Mouse (Mus musculus) thymus, postnatal 36 days (tissue): Measurements from ENCODE around the gene Stx7.

Experiments
- DNase-seq, 2 experiments: peaks; one replicate each; pipeline ENCODE4 v3.0.0; 2022; ENCODE audit warnings: mixed read lengths in 2 of 2

The Stx7 gene

DNA sequence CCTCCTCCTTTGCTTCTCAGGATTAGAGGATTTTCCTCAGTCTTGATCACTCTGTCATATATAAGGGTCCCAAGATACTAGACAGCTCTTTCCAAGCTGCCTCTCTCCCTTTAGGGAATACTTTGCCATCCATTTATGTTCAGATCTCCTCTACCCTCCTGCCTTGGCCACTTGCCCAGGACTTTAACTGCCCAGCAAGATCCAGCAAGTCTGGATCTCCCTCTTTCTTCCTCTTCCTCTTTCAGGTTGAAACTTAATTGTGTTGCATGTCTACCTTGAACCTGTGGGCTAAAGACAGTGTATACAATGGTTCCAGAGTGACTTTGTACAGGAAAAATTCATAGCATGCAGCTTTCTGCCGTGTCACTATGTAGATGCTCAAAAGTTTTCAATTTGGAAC is 19.8 kb downstream of the Stx7 start:
- DNase-seq = no peak

DNA sequence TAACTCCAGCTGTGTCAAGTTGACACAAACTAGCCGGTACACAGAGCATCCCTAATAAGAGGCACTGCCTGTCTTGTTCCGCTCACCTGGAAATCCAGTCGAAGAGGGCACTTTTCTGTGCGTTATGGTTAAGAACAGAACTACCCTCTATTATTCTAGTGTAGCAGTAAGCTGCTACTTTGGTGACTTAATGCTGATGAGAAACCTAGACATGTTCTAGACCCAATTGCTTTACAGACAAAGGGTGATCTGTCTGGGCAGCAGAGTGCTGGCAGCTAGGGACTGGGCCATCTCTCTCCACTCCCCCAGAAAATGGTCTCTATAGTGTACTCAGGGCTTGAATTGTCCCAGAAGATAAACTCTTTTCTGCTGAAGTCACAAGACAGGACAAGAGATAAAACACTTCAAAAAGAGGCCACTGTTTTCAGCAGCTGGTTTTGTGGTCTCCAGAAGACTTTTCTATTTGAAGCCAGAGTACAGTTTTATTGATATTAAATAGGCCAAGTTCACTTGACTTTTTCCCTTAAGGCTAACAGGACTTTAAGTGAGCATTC is 22.9 kb downstream of the Stx7 start:
- no peak for DNase-seq

DNA sequence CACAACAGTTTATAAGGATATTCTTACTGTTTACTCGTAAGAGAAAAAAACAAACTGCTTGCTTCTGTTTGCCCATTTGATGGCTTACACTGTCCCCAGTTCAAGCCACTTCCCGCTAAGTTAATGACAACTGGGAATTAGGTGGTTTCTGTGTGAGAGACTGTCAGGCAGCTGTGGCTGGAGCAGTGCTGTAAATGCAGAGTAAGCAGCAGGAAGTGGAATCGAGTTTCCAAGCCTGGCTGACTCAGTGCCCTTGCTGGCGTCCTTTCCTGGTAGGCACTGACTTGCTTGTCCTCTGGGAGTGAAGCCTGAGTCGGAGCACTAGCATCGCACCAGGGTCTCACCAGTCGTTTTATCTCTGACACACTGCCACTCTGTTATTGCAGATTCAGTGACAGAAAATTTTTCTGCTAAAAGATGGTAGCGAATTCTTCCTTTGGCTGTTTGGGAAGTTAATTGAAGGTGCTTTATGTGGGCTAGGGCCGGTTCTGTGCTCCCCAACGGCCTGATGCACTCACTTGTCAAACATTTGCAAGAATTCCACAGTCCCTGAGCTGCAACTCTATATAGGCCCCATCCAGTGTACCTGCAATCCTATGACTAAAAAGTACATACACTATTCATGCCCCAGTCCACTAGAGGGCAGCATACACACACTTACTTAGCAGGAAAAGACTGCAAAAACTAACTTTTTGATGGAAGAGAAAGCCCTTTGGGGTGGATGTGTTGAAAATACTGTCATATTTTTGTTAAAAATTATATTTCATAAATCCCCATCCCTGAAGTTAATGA is 24.3 kb downstream of the Stx7 start:
- peak in 1 of 2 experiments; percentile 15 for DNase-seq

DNA sequence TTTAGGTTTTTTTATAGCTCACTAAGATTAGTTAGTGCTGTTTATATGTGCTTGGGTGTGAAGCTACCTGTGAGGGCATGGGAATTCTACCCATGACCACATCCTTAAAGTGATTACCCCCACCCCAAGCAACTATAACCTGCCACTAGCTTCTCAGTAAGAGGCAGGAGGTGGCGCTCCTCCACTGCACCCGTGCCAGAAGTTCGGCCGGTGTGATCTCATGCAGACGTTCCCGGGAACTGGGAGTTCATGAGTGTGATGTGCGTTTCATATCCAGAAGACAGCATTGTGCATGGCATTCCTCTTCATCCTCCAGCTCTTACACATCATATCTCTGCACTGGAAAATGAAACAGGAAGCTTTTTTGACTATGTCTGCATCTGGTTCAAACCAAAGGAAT is 41.3 kb downstream of the Stx7 start:
- no peak for DNase-seq

DNA sequence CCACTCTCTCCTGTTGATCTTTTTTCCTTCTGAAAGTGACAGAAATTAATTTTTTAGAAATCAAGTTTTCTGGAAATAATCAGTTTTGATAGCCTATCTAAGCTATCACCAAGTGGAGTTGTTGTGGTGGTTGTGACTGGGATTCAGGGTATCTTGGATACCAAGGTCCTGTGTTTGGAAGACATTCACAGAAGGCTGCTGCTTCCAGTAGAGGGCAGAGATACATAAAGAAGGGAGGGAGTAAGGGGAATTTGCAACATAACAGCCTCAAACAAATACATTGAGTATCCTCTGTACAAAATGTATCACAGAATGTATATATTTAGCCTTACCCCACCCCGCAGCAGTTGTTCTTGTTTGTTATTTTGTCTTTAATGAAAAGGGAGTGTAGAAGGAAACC is 42.9 kb downstream of the Stx7 start:
- no peak for DNase-seq

DNA sequence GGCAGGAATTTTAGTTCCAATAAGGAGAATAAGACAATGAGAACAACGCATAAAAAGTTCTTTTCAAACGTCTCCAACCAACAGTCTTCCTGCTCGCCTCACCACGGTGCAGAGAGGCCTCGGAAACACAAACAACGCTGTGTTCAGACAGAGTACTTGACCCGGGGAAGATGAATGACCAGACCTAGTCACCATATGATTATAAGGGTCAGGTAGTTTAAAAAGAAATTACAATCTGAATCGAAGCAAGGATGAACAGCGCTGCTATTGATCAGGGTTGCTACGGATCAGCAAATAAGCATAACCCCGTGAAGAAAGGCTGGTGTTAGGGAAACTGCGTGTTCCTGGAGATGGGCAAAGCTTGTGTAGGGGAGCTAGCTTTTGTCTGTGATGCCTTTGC is 50.2 kb downstream of the Stx7 start:
- DNase-seq = no peak

DNA sequence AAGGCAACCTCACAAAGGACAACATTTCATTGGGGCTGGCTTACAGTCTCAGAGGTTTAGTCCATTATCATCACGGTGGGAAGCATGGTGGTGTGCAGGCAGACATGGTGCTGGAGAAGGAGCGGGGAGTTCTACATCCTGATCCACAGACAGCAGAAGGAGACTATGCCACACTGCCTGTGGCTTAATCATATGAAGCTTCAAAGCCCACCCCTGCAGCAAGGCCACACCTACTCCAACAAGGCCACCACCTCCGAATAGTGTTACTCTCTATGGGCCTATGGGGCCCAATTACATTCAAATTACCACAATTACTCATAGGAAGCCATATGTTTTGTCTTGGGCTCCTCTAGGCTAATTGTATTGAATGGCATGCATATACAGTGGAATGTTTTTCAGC is 51.0 kb downstream of the Stx7 start:
- DNase-seq = no peak

DNA sequence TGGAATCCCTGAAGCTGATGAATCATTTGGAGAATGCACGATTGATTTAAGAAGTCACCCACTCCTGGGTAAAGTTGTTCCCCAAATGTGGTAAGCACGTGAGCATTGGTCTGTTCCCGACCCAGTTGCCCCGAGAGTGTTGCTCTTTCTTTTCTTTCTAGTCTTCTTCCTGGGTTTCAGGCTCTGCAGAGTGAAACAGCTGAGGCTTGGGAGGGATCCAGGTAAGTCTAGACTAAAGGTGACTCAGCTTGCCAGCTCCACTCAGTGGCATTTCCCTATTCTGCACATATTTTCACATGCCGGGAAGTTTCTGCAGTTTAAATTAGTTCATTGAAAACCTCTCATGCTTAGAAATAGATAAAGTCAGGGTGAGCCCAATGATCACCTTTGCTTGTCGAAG is 61.0 kb downstream of the Stx7 start:
- DNase-seq = no peak

DNA sequence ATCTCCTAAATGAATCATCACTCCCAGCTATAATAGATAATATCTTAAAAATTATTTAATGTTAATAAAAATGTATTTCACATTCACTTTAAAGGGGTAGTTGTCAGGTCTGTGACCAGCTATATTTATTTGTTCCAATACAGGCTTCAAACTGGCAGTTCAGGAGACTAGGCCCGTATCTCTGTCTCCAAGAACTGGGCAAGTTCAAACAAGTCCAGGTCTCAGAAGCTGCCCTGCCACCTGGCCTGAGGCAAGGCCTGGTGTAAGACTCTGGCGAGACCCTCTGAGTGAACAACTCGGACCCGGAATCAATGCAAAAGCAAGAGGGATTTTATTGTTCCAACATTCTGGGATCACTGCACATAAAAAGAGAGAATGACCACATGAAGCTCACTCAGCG is 64.2 kb downstream of the Stx7 start:
- no peak for DNase-seq

DNA sequence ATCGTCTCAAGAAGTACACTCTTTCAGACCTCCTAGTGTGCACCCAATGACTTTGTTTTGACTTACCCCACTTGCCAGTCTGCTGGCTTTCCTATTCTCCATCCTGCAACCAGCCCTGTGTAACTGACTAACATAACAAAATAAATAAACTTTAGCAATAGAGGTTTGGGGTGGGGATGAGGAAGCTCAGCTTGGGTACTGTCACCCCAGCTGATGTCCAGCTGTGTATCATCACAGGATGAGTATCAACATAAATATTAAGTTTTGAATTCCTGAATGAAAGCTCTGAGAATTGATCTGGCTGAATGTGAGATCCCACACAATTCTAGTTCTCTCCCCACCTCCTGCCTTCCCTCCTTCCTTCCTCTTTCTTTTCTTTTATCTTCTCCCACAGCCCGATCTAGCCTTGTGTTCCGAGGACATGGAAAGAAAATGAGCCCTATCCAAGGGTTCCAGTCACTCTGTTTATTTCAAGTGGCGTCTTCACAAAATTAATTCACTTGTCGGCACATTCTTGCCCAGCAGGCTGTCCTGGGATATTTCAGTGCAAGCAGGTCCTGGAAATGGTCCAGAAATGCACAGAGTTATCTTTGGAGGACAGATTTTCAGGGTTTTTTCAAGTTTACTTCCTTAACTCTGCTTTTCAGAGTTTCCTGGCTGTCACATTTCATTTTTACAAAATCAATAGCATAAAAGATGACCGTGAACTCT is 68.6 kb downstream of the Stx7 start:
- no peak for DNase-seq

DNA sequence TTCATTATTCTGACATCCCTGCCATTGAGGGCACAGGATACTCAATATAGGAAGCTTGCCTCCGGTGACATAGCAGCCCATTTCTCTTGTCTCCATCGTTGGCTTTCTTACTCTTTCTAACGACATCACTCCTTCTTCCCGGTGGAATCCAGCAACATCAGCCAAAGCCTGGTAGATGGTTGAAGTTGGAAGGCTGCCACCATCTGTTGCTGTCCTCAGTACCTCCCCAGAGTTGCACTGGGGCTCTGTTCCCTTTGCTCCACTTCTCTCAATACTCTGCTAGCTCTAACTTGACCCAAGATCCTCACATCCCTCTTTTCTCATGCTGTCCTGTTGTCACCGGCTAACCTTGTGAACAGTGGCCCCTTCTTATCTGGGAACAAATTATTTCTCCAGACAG is 71.8 kb downstream of the Stx7 start:
- DNase-seq = no peak

DNA sequence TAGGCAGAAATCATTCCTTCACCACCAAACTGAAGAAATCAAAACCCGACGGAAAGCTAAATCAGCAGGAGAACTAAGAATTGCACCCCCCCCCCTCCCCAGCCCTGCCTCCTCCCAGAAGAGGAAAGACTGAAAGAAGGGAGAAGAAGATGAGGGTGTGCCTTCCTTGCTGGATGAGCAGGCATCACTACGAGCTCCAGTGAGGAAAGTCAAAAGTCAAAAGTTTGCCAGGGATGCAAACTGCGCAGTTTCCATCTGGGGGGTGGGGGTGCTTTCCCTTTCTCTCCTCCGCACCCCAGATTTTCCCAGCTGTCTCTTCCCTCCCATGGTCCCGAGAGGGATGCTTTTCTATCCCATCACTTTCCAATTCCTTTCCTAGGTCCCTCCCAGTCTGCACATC is 73.8 kb downstream of the Stx7 start:
- no peak for DNase-seq

DNA sequence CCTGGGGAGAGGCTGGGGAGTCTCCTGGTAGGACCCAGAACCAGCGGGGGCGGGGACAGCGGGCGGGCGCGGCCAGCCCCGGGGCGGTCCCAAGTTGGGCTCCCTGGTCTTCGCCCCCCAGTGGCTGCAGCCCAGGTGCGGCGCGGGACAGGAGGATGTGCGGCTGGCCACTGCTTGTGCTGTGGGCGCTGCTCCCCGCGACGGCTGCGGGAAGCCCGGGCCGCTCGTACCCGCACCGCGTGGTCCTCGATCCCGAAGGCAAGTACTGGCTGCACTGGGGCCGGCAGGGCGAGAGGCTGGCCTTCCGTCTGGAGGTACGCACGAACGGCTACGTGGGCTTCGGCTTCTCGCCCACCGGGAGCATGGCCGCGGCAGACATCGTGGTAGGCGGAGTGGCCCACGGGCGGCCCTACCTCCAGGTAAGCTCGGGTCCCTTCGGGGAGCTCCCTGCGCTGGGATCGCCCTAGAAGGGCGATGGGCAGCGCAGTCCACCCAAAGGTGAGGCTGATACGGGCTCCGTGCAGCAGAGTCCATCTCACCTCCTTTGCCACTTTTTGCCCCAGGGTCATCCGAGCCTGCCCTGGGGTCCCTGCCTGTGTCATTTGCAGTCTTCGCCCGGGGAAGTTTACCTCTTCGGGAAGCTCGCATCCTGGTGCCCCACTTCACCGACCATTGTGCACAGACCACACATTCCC is 74.5 kb downstream of the Stx7 start, which contains the start of gene Moxd1:
Moxd1 (plus strand) TSS at position 69 of the 695 bp plus-strand sequence.
- DNase-seq = peak; percentile 7 to 28

DNA sequence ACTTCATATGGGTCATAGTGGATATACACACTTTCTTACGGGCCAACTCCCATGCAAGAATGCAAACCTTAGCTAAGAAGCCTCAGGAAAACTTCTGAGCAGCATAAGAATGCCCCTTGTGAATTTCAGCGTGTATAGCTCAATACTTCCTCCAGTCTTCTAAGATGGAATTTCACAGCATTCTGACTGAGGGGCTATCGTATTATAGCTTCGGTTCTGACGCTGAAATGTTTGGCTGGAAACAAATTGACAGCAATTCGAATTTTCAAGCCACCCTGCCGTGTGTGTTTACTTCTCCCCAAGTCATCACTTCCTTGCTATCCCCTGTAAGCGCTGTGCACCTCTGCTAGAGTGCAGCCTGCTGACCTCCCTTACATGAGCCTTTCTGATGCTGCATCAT is 75.5 kb downstream of the Stx7 start:
- no peak for DNase-seq

DNA sequence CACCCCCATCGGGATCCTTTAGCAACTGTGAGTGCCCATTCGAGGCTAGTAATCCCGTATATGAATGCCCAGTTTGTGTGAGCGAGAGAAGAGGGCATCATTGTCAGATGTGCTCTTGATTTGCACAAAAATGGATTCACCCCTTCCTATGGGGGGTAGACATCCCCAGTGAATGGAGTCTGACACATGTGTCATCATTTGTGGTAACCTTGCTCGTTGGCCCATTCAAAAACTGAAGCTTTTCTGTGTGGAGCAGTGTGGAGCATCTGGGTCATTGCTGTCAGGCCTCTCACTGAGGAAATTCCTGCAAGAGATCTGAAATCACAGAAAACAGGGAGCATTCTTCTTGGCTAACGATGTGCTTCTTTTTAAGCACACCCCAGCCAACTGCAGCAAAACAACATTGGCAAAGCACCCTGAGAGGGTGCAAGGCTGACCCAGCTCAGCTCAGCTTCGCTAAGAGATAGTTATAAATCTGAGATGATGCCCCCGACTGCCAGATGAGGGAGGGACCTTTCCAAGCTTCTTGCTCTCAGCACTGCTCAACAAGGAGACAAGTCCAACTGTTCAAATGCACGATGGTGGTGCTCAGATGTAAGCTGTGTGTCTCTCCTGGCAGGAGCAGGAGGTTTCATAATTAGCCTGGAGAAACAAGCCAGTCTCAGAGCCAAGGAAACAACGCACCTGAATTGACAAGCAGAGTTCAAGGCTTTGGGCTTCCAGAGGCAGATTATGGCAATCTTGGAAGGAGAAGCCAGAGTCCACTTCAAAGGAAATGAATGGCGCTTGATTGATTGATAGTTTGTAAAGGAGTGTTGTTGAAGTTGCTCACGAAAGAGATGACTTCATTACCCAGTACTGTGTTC is 79.4 kb downstream of the Stx7 start:
- DNase-seq = no peak

DNA sequence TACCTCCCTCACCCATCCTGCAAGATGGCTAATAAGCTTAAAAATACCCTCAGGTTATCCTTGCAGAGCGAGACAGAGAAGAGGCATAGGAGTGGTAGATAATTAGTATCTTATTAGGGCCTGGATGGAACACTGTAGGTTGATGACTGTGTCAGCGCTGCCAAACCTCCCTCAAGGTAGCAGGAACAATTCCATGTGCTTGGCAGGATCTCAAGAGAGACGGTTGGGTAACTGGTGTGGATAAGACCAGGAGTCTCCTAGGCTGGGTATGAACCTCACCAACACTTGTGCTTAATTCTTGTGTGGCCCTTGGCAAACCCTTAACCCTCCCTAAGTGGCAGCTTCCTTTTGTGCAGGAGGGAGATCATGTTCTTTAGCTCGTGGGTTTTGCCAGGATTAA is 83.2 kb downstream of the Stx7 start:
- DNase-seq = no peak

DNA sequence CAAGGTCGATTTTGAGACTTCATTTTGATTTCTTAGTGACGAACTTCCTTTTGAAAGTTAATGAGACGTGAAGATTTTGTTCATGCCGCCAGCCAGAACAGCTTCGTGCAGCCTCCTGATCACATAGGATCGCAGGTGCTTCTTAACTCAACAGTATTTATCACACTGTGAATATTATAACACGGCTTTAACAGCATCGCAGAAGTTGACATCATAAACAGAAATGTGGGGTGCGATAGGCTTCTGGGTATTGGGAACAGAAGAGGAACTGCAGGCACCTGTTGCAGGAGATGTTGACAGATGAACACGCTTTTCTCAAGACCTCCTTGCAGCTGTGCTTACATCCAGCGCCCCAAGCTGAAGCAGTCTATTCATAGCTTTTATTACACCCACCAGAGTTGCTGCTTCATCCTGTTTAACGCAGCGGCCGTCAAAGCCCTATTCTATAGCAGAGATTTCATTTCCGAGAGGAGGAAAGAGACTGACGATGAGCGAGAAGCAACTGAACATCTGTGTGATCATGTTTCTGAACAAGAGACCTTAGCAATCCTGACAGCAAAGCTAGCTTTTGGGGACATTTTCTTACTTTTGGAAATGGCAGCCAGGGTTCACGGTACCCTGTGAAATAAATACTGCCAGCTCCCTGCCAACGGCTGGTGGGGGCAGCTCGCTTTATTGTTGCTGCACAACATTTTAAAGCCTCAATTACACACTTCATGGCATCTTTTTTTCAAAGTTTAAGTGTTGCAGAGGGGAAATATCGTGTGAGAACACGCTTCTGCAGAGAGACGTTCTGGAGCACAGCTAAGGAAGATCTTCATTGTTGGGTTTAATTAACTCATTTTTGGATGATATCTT is 86.6 kb downstream of the Stx7 start:
- no peak for DNase-seq
